Mouse (Mus musculus) retina, postnatal 7 days (tissue): ENCODE results near the gene Rabl2.

Experiments used
- DNase-seq: peaks from one replicate; pipeline ENCODE4 v3.0.0-alpha.2; 2012; ENCODE audit warnings: low read depth, low spot score

The Rabl2 gene

DNA sequence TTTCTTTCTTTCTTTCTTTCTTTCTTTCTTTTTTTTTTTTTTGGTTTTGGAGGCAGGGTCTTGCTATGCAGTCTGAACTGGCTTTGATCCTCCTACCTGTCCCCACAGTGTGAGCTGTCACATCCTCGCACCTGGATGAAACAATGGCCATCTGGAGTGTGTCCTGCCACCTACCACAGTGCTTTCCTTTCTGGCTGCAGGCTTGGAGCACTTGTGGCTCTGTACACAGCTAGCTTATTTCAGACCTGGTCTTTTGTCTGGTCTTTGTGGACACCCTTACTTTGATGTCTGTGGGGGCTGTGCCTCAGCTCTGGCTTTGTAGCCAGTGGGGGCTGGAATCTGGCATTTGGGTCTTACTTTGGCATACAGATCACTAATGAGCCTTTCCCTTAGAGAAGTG lies 40.0 kb downstream of the Rabl2 start:
- no peak for DNase-seq

DNA sequence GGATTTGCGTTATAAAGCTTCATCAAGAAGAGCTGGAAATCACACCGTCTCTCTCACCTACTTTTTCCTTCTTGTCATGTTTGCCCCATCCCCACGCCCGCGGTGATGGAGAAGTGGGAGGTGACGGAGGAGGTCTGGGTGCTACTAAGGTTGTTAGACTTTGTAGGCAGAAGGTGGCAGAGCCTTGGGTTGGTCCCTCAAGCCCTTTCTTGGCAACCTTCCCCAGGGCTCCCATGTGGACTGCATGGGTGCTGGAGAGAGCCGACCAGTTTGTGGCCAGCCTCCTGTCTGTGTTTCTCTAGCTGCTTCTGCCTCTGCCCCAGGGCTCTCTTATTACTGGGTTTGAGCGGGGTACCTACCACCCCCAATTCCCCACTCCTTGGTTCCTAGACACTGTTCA lies 41.2 kb downstream of the Rabl2 start:
- DNase-seq: no peak

DNA sequence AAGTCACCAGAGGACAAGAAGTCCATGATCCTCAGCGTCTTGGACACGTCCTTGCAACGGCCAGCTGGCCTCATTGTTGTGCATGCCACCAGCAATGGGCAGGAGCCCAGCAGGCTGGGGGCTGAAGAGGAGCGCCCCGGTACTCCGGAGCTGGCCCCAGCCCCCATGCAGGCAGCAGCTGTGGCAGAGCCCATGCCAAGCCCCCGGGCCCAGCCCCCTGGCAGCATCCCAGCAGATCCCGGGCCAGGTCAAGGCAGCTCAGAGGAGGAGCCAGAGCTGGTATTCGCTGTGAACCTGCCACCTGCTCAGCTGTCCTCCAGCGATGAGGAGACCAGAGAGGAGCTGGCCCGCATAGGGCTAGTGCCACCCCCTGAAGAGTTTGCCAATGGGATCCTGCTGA lies 42.9 kb downstream of the Rabl2 start:
- no peak for DNase-seq

DNA sequence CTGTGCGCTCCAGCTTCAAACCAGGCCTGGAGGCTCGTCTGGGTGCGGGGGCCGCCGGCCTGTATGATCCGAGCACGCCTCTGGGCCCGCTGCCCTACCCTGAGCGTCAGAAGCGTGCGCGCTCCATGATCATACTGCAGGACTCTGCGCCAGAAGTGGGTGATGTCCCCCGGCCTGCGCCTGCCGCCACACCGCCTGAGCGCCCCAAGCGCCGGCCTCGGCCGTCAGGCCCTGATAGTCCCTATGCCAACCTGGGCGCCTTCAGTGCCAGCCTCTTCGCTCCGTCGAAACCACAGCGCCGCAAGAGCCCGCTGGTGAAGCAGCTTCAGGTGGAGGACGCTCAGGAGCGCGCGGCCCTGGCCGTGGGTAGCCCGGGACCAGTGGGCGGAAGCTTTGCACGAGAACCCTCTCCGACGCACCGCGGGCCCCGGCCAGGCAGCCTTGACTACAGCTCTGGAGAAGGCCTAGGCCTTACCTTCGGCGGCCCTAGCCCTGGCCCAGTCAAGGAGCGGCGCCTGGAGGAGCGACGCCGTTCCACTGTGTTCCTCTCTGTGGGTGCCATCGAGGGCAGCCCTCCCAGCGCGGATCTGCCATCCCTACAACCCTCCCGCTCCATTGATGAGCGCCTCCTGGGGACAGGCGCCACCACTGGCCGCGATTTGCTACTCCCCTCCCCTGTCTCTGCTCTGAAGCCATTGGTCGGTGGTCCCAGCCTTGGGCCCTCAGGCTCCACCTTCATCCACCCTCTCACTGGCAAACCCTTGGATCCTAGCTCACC lies 43.7 kb downstream of the Rabl2 start:
- no peak for DNase-seq

DNA sequence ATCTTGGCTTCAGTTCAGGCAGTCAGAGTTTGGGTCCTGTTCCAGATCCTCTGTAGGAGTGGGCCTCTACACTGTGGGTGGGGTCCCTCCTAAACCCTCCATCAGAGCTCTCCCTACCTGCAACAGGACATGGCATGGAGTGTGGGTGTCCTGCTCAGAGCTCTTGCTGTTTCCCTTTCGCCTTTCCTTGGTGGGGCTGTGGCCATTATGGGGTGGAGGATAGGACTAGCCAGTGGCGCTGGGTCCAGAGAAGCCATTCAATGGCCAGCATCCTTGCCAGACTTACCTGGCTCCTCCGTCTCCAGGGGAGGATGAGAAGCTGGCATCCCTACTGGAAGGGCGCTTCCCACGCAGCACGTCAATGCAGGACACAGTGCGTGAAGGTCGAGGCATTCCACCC lies 44.4 kb downstream of the Rabl2 start:
- no peak for DNase-seq

DNA sequence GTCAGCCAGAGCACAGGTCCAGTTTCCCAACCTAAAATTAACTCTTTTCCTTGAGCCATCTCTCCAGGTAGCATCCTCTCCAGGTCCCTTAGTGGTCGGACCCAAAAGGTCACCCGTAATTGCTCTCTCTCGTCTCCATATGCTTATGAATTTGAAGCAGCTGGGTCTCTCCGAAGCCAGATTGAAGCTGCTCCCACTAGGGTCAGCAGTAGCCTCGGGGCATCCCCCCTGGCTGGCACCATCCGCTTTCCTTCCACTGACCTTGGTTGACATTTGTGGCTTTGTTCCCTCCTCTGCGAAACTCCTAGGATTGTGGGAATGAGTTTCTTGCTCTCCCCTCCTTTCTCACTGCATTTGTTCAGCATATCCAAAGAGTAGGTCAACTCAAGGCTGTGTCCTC lies 47.6 kb downstream of the Rabl2 start:
- no peak for DNase-seq

DNA sequence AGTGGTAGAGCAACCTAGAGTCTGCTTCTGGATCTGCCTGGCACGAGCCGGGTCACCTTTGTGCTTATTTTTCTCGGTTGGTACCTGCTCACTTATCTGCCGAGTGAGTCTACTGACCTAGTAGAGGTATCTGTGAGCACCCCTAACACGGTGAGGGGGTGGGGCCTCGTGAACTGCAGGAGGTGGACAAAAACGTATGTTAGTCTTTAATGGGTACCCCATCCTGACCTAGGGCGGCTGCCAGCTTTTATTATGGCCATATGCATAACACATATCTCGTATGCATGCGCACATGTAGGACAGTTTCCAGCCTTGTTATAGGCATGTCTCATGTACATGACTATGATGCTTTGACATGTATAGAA lies 57.9 kb downstream of the Rabl2 start:
- no peak for DNase-seq

DNA sequence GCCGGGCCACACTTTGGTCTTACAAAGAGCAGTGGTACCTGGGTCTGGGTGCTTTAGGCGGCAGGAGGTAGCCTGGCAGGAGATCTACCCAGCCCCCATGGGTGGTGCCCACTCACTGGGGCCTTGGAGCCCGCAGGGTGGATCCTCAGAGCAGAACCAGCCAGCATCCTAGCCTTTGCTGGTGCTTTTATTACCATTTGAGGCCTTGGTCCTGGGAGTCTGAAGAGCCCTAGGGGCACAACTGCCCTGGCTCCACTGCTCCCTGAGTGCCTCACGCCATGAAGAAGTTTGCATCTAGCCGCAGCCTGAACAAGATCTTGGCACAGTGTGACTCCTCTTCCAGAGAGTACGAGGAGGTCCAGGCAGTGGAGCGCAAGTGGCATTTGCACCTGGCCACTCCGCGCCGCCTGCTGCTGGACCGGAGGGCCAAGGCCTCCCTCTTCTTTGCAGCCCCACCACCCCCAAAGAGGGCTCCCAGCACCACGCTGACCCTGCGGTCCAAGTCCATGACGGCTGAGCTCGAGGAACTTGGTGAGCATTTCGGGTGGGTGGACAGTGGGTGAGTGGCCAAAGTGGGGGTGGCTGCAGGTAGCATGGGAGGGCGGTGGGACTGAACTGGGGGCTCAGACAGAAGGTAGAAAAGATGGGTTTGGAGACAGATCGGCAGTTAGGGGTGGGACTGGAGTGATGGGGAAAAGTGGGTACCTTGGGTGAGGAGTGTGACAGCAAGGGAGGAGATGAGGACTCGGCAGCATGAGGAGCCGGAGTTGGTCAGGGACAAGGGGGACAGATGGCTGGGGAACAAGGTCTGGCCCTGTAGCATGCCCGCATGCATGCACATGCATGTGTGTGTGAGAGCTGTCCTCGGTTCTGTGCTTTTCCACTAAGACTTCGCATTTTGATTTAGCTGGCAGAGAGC lies 58.5 kb downstream of the Rabl2 start:
- no peak for DNase-seq
